Mouse (Mus musculus): ENCODE data around the gene Rpn2. TPM values are rescaled to one million over a fixed set of nuclear protein-coding genes. Genes with fewer than 3 reads are reported as not detected.

Gene Rpn2
- polyA plus RNA-seq, 1 experiment, result 171 TPM

GRCm38 (mm10) chr2:157309611-157310010 lies 30.8 kb downstream of the Rpn2 start:
- H3K4me3 ChIP-seq (ENCODE audit: insufficient read depth, low read depth, low read length), result no peak overlapping the region
- H3K4me1 ChIP-seq (ENCODE audit: control insufficient read depth, insufficient read depth, low read length), result no peaks in the 10 kb centered on the region
- peaks cover 3% of the 10 kb centered on the region; the same call in 1 of the 2 replicates for H3K36me3 ChIP-seq (ENCODE audit: control insufficient read depth, insufficient read depth, low read length)
- no peak overlapping the region for H3K27ac ChIP-seq (ENCODE audit: insufficient read depth, low read depth, low read length)
- no peaks in the 10 kb centered on the region for H3K27me3 ChIP-seq (replicated peaks; ENCODE audit: control insufficient read depth, insufficient read depth, low read length)
- DNase-seq, result no peak
- 99% methylated on average over 8 of the region's 8 CpGs for WGBS
- TF ChIP-seq CTCF (conservative IDR thresholded peaks at IDR 0.05; ENCODE audit: insufficient read depth, insufficient read length, low read depth, low read length), result no peak
- TF ChIP-seq POLR2A (IDR thresholded peaks at IDR 0.05; ENCODE audit: low read depth, low read length), result no peak

- Histone ChIP-seq H3K36me3 (ENCODE audit: control insufficient read depth, insufficient read depth, low read length) (peaks cover 1% of the 10 kb centered on the region; the same call in 1 of the 2 replicates), H3K27me3 (replicated peaks; ENCODE audit: control insufficient read depth, insufficient read depth, low read length) (no peaks in the 10 kb centered on the region), H3K4me3 (ENCODE audit: insufficient read depth, low read depth, low read length) (no peak overlapping the region), H3K27ac (ENCODE audit: insufficient read depth, low read depth, low read length) (no peak overlapping the region), H3K4me1 (ENCODE audit: control insufficient read depth, insufficient read depth, low read length) (no peaks in the 10 kb centered on the region)
- 84% methylated on average over 6 of the region's 6 CpGs for WGBS
- DNase-seq, result no peak
- no peak for TF ChIP-seq CTCF (conservative IDR thresholded peaks at IDR 0.05; ENCODE audit: insufficient read depth, insufficient read length, low read depth, low read length)
- TF ChIP-seq POLR2A (IDR thresholded peaks at IDR 0.05; ENCODE audit: low read depth, low read length), result no peak
Observed at GRCm38 (mm10) chr2:157310963-157311637, 32.3 kb downstream of the Rpn2 start.

GRCm38 (mm10) chr2:157313718-157314117 lies 34.9 kb downstream of the Rpn2 start:
- WGBS, result 87% methylated on average over 3 of the region's 3 CpGs

GRCm38 (mm10) chr2:157314310-157314709 lies 35.5 kb downstream of the Rpn2 start:
- DNase-seq, result peak; percentile 41
- Histone ChIP-seq H3K27me3 (replicated peaks; ENCODE audit: control insufficient read depth, insufficient read depth, low read length) (no peaks in the 10 kb centered on the region), H3K4me3 (ENCODE audit: insufficient read depth, low read depth, low read length) (no peak overlapping the region), H3K4me1 (ENCODE audit: control insufficient read depth, insufficient read depth, low read length) (no peaks in the 10 kb centered on the region), H3K27ac (ENCODE audit: insufficient read depth, low read depth, low read length) (no peak overlapping the region), H3K36me3 (ENCODE audit: control insufficient read depth, insufficient read depth, low read length) (peaks cover 1% of the 10 kb centered on the region; the same call in 1 of the 2 replicates)
- TF ChIP-seq POLR2A (IDR thresholded peaks at IDR 0.05; ENCODE audit: low read depth, low read length) (no peak), CTCF (conservative IDR thresholded peaks at IDR 0.05; ENCODE audit: insufficient read depth, insufficient read length, low read depth, low read length) (no peak)
- WGBS, result 52% methylated on average over 7 of the region's 7 CpGs

More at GRCm38 (mm10) chr2:157313718-157314117, 34.9 kb downstream of the Rpn2 start:
- no peak for TF ChIP-seq CTCF (conservative IDR thresholded peaks at IDR 0.05; ENCODE audit: insufficient read depth, insufficient read length, low read depth, low read length)
- TF ChIP-seq POLR2A (IDR thresholded peaks at IDR 0.05; ENCODE audit: low read depth, low read length), result no peak
- Histone ChIP-seq H3K4me3 (ENCODE audit: insufficient read depth, low read depth, low read length) (no peak overlapping the region), H3K36me3 (ENCODE audit: control insufficient read depth, insufficient read depth, low read length) (peaks cover 1% of the 10 kb centered on the region; the same call in 1 of the 2 replicates), H3K27me3 (replicated peaks; ENCODE audit: control insufficient read depth, insufficient read depth, low read length) (no peaks in the 10 kb centered on the region), H3K4me1 (ENCODE audit: control insufficient read depth, insufficient read depth, low read length) (no peaks in the 10 kb centered on the region), H3K27ac (ENCODE audit: insufficient read depth, low read depth, low read length) (no peak overlapping the region)
- no peak for DNase-seq

GRCm38 (mm10) chr2:157315486-157315885 lies 36.7 kb downstream of the Rpn2 start:
- no peak overlapping the region for H3K27ac ChIP-seq (ENCODE audit: insufficient read depth, low read depth, low read length)
- H3K36me3 ChIP-seq (ENCODE audit: control insufficient read depth, insufficient read depth, low read length), result no peaks in the 10 kb centered on the region; the same call in 1 of the 2 replicates
- no peak for TF ChIP-seq POLR2A (IDR thresholded peaks at IDR 0.05; ENCODE audit: low read depth, low read length)
- TF ChIP-seq CTCF (conservative IDR thresholded peaks at IDR 0.05; ENCODE audit: insufficient read depth, insufficient read length, low read depth, low read length), result no peak
- 87% methylated on average over 6 of the region's 6 CpGs for WGBS
- no peaks in the 10 kb centered on the region for H3K27me3 ChIP-seq (replicated peaks; ENCODE audit: control insufficient read depth, insufficient read depth, low read length)
- no peak for DNase-seq
- H3K4me1 ChIP-seq (ENCODE audit: control insufficient read depth, insufficient read depth, low read length), result no peaks in the 10 kb centered on the region; the same call in 1 of the 2 replicates
- no peak overlapping the region for H3K4me3 ChIP-seq (ENCODE audit: insufficient read depth, low read depth, low read length)

GRCm38 (mm10) chr2:157316358-157316933 lies 37.6 kb downstream of the Rpn2 start:
- no peaks in the 10 kb centered on the region; the same call in 1 of the 2 replicates for H3K36me3 ChIP-seq (ENCODE audit: control insufficient read depth, insufficient read depth, low read length)
- TF ChIP-seq POLR2A (IDR thresholded peaks at IDR 0.05; ENCODE audit: low read depth, low read length) (no peak), CTCF (conservative IDR thresholded peaks at IDR 0.05; ENCODE audit: insufficient read depth, insufficient read length, low read depth, low read length) (no peak)
- H3K27me3 ChIP-seq (replicated peaks; ENCODE audit: control insufficient read depth, insufficient read depth, low read length), result no peaks in the 10 kb centered on the region
- no peak for DNase-seq
- peaks cover under 1% of the 10 kb centered on the region; the same call in 1 of the 2 replicates for H3K4me1 ChIP-seq (ENCODE audit: control insufficient read depth, insufficient read depth, low read length)
- H3K27ac ChIP-seq (ENCODE audit: insufficient read depth, low read depth, low read length), result no peak overlapping the region
- H3K4me3 ChIP-seq (ENCODE audit: insufficient read depth, low read depth, low read length), result no peak overlapping the region
- WGBS, result 84% methylated on average over 14 of the region's 14 CpGs

- no peak overlapping the region for H3K27ac ChIP-seq (ENCODE audit: insufficient read depth, low read depth, low read length)
- DNase-seq, result no peak
- 70% methylated on average over 6 of the region's 6 CpGs for WGBS
- no peak overlapping the region for H3K4me3 ChIP-seq (ENCODE audit: insufficient read depth, low read depth, low read length)
- TF ChIP-seq CTCF (conservative IDR thresholded peaks at IDR 0.05; ENCODE audit: insufficient read depth, insufficient read length, low read depth, low read length) (no peak), POLR2A (IDR thresholded peaks at IDR 0.05; ENCODE audit: low read depth, low read length) (no peak)
- peaks cover 3% of the 10 kb centered on the region; the same call in 1 of the 2 replicates for H3K4me1 ChIP-seq (ENCODE audit: control insufficient read depth, insufficient read depth, low read length)
- no peaks in the 10 kb centered on the region for H3K27me3 ChIP-seq (replicated peaks; ENCODE audit: control insufficient read depth, insufficient read depth, low read length)
- H3K36me3 ChIP-seq (ENCODE audit: control insufficient read depth, insufficient read depth, low read length), result no peaks in the 10 kb centered on the region; the same call in 1 of the 2 replicates
Observed at GRCm38 (mm10) chr2:157317220-157317619, 38.4 kb downstream of the Rpn2 start.
